Mouse (Mus musculus) embryonic fibroblast, embryonic 13.5 days (primary cell): ENCODE data around the gene Ddx31.

Source experiments
- CTCF ChIP-seq: IDR thresholded peaks from 2 replicates; pipeline ENCODE4 v1.5.1; 2011; ENCODE audit warnings: mild to moderate bottlenecking, control low read depth, low read length, moderate library complexity, borderline replicate concordance; ENCODE audit not compliant: insufficient read depth
- POLR2A ChIP-seq: IDR thresholded peaks from 2 replicates; pipeline ENCODE4 v1.6.1; 2011; ENCODE audit warnings: low read depth, mild to moderate bottlenecking, control low read depth, low read length, moderate library complexity

DNA sequence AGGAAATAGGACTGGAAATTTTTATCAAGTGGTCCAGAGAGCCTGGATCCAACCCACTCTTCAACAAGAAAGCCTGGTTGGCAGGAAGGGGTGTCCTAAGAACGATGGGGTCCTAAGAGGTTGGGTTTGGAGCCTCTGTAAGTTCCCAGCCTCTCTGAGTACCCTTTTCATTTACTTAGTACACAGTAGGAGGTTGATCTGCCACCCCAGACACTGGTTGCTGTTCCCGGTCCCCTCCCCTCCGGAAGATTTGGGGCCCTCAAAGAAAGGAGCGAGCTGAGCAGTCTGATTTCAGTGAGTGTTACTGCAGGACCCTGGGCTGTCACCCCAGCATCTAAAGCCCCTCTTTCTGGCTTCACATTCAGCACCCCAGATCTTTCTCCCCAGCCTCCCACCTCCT is 78.8 kb downstream of the Ddx31 start:
- TF ChIP-seq CTCF (no peak), POLR2A (no peak)
